Mouse (Mus musculus) gastrocnemius, postnatal 36 days (tissue): ENCODE data around the gene Tln2. TPM values are rescaled to one million over a fixed set of nuclear protein-coding genes. Genes with fewer than 3 reads are reported as not detected.

ENCODE experiments used
- DNase-seq, 2 experiments: peaks; one replicate each; pipeline ENCODE4 v3.0.0; 2022
- intact Hi-C: fragments of 180-260 bp; cut with DNase I; formaldehyde crosslinking; loops from one replicate; pipeline ENCODE4 v1.15.1; 2025
- microRNA-seq, 2 experiments: library from miRNA; unstranded; fragments of <30 nt; microRNA quantifications; one replicate each; pipeline ENCODE4 v1.2.0; 2021
- total RNA-seq, 2 experiments: library from RNA; stranded (reverse); gene quantifications; 2 replicates each; pipeline ENCODE4 v1.2.3; 2021

Gene Tln2
- total RNA-seq, 2 experiments from 2014 or later, result 88.5 to 96.5 TPM

DNA sequence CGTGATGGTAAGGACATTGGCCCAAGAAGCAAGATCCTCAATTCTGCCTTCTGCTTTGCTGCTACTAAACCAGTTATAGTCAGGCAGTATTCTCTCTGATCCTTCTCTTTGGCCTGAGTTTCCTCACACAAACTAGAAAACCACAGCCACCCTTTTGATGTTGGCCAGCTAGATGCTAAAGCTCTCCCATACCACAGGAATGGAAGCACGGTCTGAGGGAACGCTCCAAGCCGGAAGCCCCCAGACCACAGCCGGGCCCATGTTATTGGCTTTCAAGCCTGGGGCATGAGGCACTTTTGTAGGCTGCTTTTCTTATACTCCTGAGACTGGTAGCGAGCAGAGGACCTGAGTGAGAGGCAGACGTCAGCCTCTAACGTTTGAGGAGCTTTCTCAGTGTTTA is 383.4 kb downstream of the Tln2 start:
- intact Hi-C loops, result no loop called here
- no peak for DNase-seq

DNA sequence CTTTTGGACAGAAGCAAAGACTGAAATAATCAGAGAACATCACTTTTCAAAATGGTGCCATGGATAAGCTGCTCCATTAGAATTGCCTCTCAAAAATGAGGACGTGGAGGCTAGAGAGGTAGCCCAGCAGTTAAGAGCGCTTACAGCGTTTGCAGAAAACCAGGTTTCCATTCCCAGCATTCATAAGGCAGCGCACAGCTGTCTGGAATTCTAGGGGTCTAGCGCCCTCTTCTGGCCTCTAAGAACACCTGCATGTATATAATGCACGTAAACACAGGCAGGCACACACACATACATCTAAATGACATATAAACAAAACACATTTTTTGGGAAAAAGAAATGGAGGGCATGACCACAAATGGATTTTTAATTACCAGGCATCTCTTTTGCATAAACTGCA is 385.7 kb downstream of the Tln2 start:
- intact Hi-C loops, result no loop called here
- DNase-seq, result no peak

DNA sequence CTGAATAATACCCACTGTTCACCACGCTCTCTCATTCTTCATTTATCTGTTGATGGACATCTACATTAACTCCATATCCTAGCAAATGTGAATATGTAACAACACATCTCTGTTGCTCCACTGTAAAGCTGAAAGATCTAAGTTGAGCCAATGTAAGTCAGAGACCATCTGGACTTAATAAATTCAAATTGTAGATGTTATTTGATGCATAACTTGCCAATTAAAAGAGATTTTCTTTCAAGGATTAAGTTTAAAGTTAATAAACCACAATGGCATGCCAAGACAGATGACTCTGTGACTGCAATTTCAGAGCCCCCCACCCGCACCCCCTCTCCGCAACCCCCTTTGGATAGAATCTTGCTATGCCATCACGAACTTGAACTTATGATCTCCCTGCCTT is 386.3 kb downstream of the Tln2 start:
- intact Hi-C loops, result no loop called here
- DNase-seq, result no peak

DNA sequence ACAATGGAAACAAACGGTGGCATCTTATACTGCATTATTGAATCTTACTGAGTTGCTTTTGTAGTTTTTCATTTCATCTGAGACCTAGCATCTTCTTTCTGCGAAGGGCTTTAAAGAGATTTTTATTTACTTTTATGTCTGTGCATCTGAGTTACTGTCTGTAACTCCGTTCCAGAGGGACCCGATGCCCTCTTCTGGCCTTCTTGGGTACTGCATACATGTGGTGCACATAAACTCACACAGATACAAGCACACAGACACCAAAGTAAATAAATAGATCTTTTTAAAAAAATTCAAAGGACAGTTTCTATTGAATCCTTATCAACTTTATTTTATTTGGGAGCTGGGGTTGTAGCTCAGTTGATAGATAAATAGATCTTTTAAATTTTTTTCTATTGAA is 388.1 kb downstream of the Tln2 start:
- DNase-seq, result no peak
- intact Hi-C loops, result no loop called here

DNA sequence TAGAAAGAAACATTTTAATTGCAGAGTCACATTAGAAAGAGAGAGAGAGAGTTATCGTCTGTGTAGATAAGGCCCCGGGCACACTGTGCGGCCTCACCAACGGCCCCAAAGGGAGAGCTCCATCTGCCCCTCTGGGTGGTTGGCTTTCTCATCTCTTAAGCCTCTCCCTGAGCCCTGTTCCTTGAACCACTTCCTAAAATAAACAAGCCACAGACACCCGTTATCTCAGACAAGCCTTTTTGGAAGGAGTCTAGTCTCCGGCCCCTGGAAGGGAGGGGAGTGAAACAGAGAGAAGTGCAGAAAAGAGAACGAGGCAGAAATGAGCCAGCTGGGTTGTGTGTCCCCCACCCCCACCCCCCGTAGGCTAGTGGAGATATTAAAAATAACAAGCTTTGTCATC is 388.7 kb downstream of the Tln2 start:
- intact Hi-C loops, result no loop called here
- DNase-seq, result no peak

DNA sequence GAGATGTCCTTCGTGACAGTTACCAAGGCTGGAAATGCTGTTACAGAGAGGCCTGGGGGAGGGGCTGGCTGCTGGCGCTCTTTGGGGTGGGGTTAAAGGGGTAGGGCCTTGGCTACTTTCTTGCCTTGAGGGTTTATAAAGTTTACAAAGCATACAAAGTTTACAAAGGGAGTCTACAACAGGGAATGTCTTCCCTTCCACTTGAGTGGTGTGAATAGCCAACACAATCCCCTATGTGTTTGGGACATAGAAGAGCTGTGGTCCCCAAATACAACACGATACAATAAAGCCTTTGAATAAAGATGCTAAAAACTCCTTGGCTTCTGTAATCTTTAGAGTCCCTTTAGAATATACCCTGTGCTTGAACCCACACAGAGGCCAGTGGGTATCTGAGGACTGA is 389.5 kb downstream of the Tln2 start:
- DNase-seq, result no peak
- intact Hi-C loops, result no loop called here

Small RNAs within 50 kb of the gene (microRNA-seq; reads per million reads assigned to microRNA genes)
- 226 to 262 reads per million in 2 experiments for gene Mir190a

Other genes starting within 250 kb of the Tln2 start
- not detected for gene C2cd4b, start 199.7 kb upstream of the Tln2 start, total RNA-seq